ENCODE assay signal across 14 mouse cellular contexts in genomic region chr3:90273855-90274254, GRCm38 (mm10).
"Had no signal": no experiment of that assay in that cellular context is flagged by ENCODE, and none has a peak within 500 bp of the region (broad histone marks: within the 10 kb centered on the region; RNA-seq: fewer than 3 reads in every experiment).

No protein-coding gene starts in this region.

- ATAC-seq: liver, embryonic 12.5 days had no signal

- H3K27ac ChIP-seq: limb, embryonic 10.5 days; limb, embryonic 13.5 days; liver, embryonic 12.5 days; liver, embryonic 15.5 days; lung, embryonic 15.5 days had no signal

- H3K27me3 ChIP-seq: limb, embryonic 13.5 days; liver, embryonic 12.5 days; liver, embryonic 15.5 days; lung, embryonic 15.5 days had no signal

- H3K4me2 ChIP-seq: limb, embryonic 13.5 days; liver, embryonic 12.5 days; liver, embryonic 15.5 days; lung, embryonic 15.5 days; midbrain, embryonic 11.5 days had no signal

- H3K9ac ChIP-seq: limb, embryonic 13.5 days; liver, embryonic 12.5 days; liver, embryonic 15.5 days; lung, embryonic 15.5 days had no signal

- H3K4me1 ChIP-seq: limb, embryonic 13.5 days; lung, embryonic 15.5 days had no signal

- H3K9me3 ChIP-seq: limb, embryonic 10.5 days; limb, embryonic 13.5 days; liver, embryonic 12.5 days; liver, embryonic 15.5 days; lung, embryonic 15.5 days had no signal

- DNase-seq: kidney, postnatal 14 days; kidney, postnatal 4 days; liver; lung, adult 18-20 months; lung, postnatal 10 days; lung, postnatal 36 days; midbrain, embryonic 14.5 days; thymus, postnatal 4 days had no signal

- H3K4me3 ChIP-seq: limb, embryonic 10.5 days; limb, embryonic 13.5 days; liver, embryonic 12.5 days; liver, embryonic 15.5 days; lung, embryonic 15.5 days had no signal
